Mouse (Mus musculus) forebrain, embryonic 16.5 days (tissue): ENCODE measurements at regions not wholly inside any gene's neighbourhood (a gene's known extent, or its start where the extent isn't known, plus 50 kb on each side); places are given as distances from the start of the nearest gene placed in this dataset.

Experiments
- ATAC-seq: fragments of 200-750 bp; cut with Nextera tagmentation; 2 replicates; pipeline ENCODE4 v1.8.0; 2017; ENCODE audit warnings: mild to moderate bottlenecking, moderate library complexity
- H3K27ac ChIP-seq: fragments of 300-500 bp; sonication (generic); 2 replicates; pipeline ENCODE4 v1.5.1; 2014; ENCODE audit warnings: low read length, control low read depth
- H3K27me3 ChIP-seq: fragments of 300-500 bp; sonication (generic); replicated peaks from 2 replicates; pipeline ENCODE4 v1.6.1; 2014; ENCODE audit warnings: low read length; ENCODE audit not compliant: control insufficient read depth, insufficient read depth
- H3K36me3 ChIP-seq: fragments of 300-500 bp; sonication (generic); 2 replicates; pipeline ENCODE4 v1.6.1; 2014; ENCODE audit not compliant: control insufficient read depth, insufficient read depth
- H3K4me1 ChIP-seq: fragments of 300-500 bp; sonication (generic); replicated peaks from 2 replicates; pipeline ENCODE4 v1.6.1; 2014; ENCODE audit warnings: low read length; ENCODE audit not compliant: control insufficient read depth, insufficient read depth
- H3K4me2 ChIP-seq: fragments of 300-500 bp; sonication (generic); 2 replicates; pipeline ENCODE4 v1.6.1; 2014; ENCODE audit warnings: mild to moderate bottlenecking, low read length, control low read depth
- H3K4me3 ChIP-seq: fragments of 300-500 bp; sonication (generic); replicated peaks from 2 replicates; pipeline ENCODE4 v1.5.1; 2014; ENCODE audit warnings: mild to moderate bottlenecking, low read length, control low read depth
- H3K9ac ChIP-seq: fragments of 300-500 bp; sonication (generic); replicated peaks from 2 replicates; pipeline ENCODE4 v1.6.1; 2014; ENCODE audit warnings: low read depth, low read length, control low read depth
- H3K9me3 ChIP-seq: fragments of 300-500 bp; sonication (generic); 2 replicates; pipeline ENCODE4 v1.6.1; 2016; ENCODE audit warnings: low read length; ENCODE audit not compliant: control insufficient read depth
- WGBS: fragments of 180-500 bp; shearing (Covaris S2); extraction: QIAGEN DNeasy Blood & Tissue Kit; methylation state at CpG from one replicate; pipeline ENCODE4 v1.1.7; 2014; 5-methylcytosine and 5-hydroxymethylcytosine counted together

GRCm38 (mm10) chrX:7430456-7430855, 54.8 kb upstream of the Usp27x start:
- Histone ChIP-seq H3K9me3 (no peaks in the 10 kb centered on the region), H3K4me2 (no peak overlapping the region), H3K9ac (no peak overlapping the region), H3K36me3 (no peaks in the 10 kb centered on the region), H3K27me3 (no peaks in the 10 kb centered on the region), H3K27ac (no peak overlapping the region), H3K4me3 (no peak overlapping the region), H3K4me1 (peaks cover 10% of the 10 kb centered on the region)
- WGBS, result 89% methylated on average over 1 of the region's 1 CpGs
- ATAC-seq, result no peak

- no peak overlapping the region for H3K4me2 ChIP-seq
- WGBS, result 21% methylated on average over 5 of the region's 5 CpGs
- no peak for ATAC-seq
- peaks cover 10% of the 10 kb centered on the region for H3K4me1 ChIP-seq
- H3K4me3 ChIP-seq, result no peak overlapping the region
- H3K27me3 ChIP-seq, result no peaks in the 10 kb centered on the region
- no peaks in the 10 kb centered on the region for H3K36me3 ChIP-seq
- no peak overlapping the region for H3K9ac ChIP-seq
- no peak overlapping the region; the same call in 1 of the 2 replicates for H3K27ac ChIP-seq
- no peaks in the 10 kb centered on the region for H3K9me3 ChIP-seq
Observed at GRCm38 (mm10) chrX:7429524-7429865, 53.9 kb upstream of the Usp27x start.

- Histone ChIP-seq H3K4me2 (peak overlapping the region; percentile 38), H3K4me1 (peaks cover 10% of the 10 kb centered on the region), H3K27ac (peak overlapping the region; percentile 41; the same call in 1 of the 2 replicates), H3K9me3 (no peaks in the 10 kb centered on the region), H3K27me3 (no peaks in the 10 kb centered on the region), H3K9ac (no peak overlapping the region), H3K36me3 (no peaks in the 10 kb centered on the region), H3K4me3 (no peak overlapping the region)
- ATAC-seq, result peak; percentile 94
- WGBS, result 19% methylated on average over 20 of the region's 20 CpGs
Observed at GRCm38 (mm10) chrX:7428621-7429523, 53.2 kb upstream of the Usp27x start.
